Mouse (Mus musculus) liver, embryonic 18 days (tissue): ENCODE data around the gene Trat1. TPM values are rescaled to one million over a fixed set of nuclear protein-coding genes. Genes with fewer than 3 reads are reported as not detected.

Source experiments
- polyA plus RNA-seq: library from polyadenylated mRNA; depleted of rRNA; stranded (reverse); fragments of >200 nt; gene quantifications from 2 replicates; pipeline ENCODE4 v1.2.3, GENCODE M21; 2012; rRNA removed

Trat1 gene
- 0.01 TPM in 2 replicates for polyA plus RNA-seq

GRCm38 (mm10) chr16:48771971-48772445, at the start of gene Trat1:
TSS of gene Trat1 (minus strand) at chr16:48772021.

GRCm38 (mm10) chr16:48816695-48817094, 44.9 kb upstream of the Trat1 start, which contains the start of gene Retnlb:
TSS of gene Retnlb (plus strand) at chr16:48816856.

Other genes with a start within 250 kb of the Trat1 start
- not detected in 2 replicates for gene Retnlb, start 44.8 kb upstream of the Trat1 start, polyA plus RNA-seq
- not detected in 2 replicates for gene Retnla, start 70.5 kb upstream of the Trat1 start, polyA plus RNA-seq
- 151 and 164 TPM in 2 replicates for gene Retnlg, start 100.6 kb upstream of the Trat1 start, polyA plus RNA-seq
- 3.7 and 4.9 TPM in 2 replicates for gene Dzip3, start 222.1 kb upstream of the Trat1 start, polyA plus RNA-seq
- gene Cip2a, start 222.2 kb upstream of the Trat1 start, polyA plus RNA-seq = 9.9 and 10.4 TPM in 2 replicates